ENCODE assay signal across 11 mouse cellular contexts in the genomic region with DNA sequence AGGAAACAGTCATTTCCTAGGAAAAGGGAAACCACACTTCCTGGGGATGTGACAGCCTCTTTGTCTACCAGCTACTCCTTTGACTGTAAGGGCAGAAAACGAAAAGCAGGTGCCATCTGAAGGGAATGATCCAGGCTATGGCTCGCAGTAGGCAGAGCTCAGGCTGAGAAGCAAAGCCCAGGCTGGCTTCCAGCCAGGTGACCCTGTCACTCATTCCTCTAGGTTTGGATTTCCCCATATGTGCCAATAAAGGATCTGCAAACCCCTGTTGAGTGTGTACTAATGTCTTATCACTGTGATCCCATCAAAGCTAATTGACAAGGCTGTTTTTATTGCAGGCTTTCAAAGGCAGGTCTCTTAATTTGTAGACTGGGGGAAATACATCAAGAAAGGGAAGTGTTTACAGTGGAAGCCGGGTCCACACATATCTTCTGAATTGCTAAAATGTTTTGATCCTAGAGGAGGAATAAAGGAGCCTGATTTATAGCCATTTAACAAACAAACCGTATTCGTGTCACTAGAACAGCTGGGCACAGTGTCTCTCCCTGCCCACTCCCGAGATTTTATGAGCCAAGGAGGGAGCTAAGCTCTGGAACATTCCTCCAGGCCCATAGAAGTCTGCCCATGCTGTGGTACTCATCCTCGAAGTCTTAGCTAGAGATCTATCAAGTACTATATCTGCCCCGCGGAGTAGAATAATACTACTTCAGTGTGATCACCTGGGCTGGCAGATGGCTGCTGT.
A peak's percentile ranks its signal among the peaks of the same experiment; 100 is the strongest.
DNase-seq lines count a peak whose midpoint lies in the region; ATAC-seq and TF ChIP-seq lines count a peak whose summit lies in the region.
"Had no signal": no experiment of that assay in that cellular context is flagged by ENCODE, and none has a peak within 500 bp of the region (broad histone marks: within the 10 kb centered on the region; RNA-seq: fewer than 3 reads in every experiment).

No protein-coding gene starts in this region.

- ATAC-seq in lung, embryonic 14.5 days (ENCODE audit: insufficient read depth), result no peak
- peak; percentile 47 for ATAC-seq in forebrain, embryonic 16.5 days
- ATAC-seq in neural tube, embryonic 14.5 days (ENCODE audit: low read depth), result peak; percentile 50; the same call in 1 of the 2 replicates
- ATAC-seq: lung, postnatal 0 days; midbrain, embryonic 15.5 days had no signal

- WGBS in lung, embryonic 14.5 days, result 44% methylated on average over 9 of the region's 9 CpGs
- 30% methylated on average over 9 of the region's 9 CpGs for WGBS in forebrain, embryonic 16.5 days
- WGBS in neural tube, embryonic 14.5 days, result 30% methylated on average over 9 of the region's 9 CpGs
- WGBS in lung, adult 2 months, result 55% methylated on average over 9 of the region's 9 CpGs

- H3K27me3 ChIP-seq in lung, embryonic 14.5 days (ENCODE audit: insufficient read depth, low read length), result no peaks in the 10 kb centered on the region
- H3K27me3 ChIP-seq in forebrain, embryonic 16.5 days (replicated peaks; ENCODE audit: control insufficient read depth, insufficient read depth, low read length), result no peaks in the 10 kb centered on the region
- H3K27me3 ChIP-seq in neural tube, embryonic 14.5 days (ENCODE audit: control insufficient read depth, insufficient read depth, low read length), result no peaks in the 10 kb centered on the region
- H3K27me3 ChIP-seq: midbrain, embryonic 15.5 days had no signal

- no peak for TF ChIP-seq CTCF in lung, embryonic 14.5 days (IDR thresholded peaks at IDR 0.05; ENCODE audit: low read depth)
- TF ChIP-seq CTCF in lung, adult 2 months (IDR thresholded peaks at IDR 0.05; ENCODE audit: insufficient read depth, low read length), result no peak

- intact Hi-C loops in gastrocnemius, postnatal 14 days (cut with DNase I; ENCODE audit: low total_unique reads), result no loop called here

- H3K4me2 ChIP-seq in lung, embryonic 14.5 days, result no peak overlapping the region
- H3K4me2 ChIP-seq in forebrain, embryonic 16.5 days (ENCODE audit: low read length), result no peak overlapping the region
- no peak overlapping the region for H3K4me2 ChIP-seq in neural tube, embryonic 14.5 days (ENCODE audit: low read depth, low read length)
- H3K4me2 ChIP-seq: midbrain, embryonic 15.5 days had no signal

- no peaks in the 10 kb centered on the region for H3K36me3 ChIP-seq in lung, embryonic 14.5 days (ENCODE audit: insufficient read depth)
- no peaks in the 10 kb centered on the region for H3K36me3 ChIP-seq in forebrain, embryonic 16.5 days (ENCODE audit: control insufficient read depth, insufficient read depth)
- no peaks in the 10 kb centered on the region for H3K36me3 ChIP-seq in neural tube, embryonic 14.5 days (ENCODE audit: control insufficient read depth, insufficient read depth, low read length)
- H3K36me3 ChIP-seq: midbrain, embryonic 15.5 days had no signal

- TF ChIP-seq POLR2A in lung, adult 2 months (IDR thresholded peaks at IDR 0.05; ENCODE audit: borderline replicate concordance, extremely low read depth, low read depth, low read length), result no peak

- no peak overlapping the region for H3K4me3 ChIP-seq in lung, embryonic 14.5 days (ENCODE audit: low read depth, low read length)
- no peak overlapping the region for H3K4me3 ChIP-seq in forebrain, embryonic 16.5 days (replicated peaks; ENCODE audit: low read length)
- no peak overlapping the region for H3K4me3 ChIP-seq in neural tube, embryonic 14.5 days (ENCODE audit: low read depth, low read length)
- H3K4me3 ChIP-seq in lung, adult 2 months (replicated peaks; ENCODE audit: extremely low read depth, low read depth, low read length), result no peak overlapping the region
- H3K4me3 ChIP-seq: midbrain, embryonic 15.5 days had no signal

- DNase-seq in gastrocnemius, postnatal 14 days, result peak; percentile 12
- DNase-seq in gastrocnemius, adult 8-10 months (ENCODE audit: low spot score in 2 of 2), result no peak
- peak; percentile 22 for DNase-seq in lung, embryonic 14.5 days
- DNase-seq in lung, postnatal 36 days, result no peak
- DNase-seq in lung, adult 2 months, result no peak
- DNase-seq: cerebellum, adult 9-10 months; gastrocnemius, postnatal 36 days had no signal

- H3K9ac ChIP-seq in lung, embryonic 14.5 days, result no peak overlapping the region
- H3K9ac ChIP-seq in forebrain, embryonic 16.5 days (replicated peaks; ENCODE audit: low read depth, low read length), result no peak overlapping the region
- H3K9ac ChIP-seq in neural tube, embryonic 14.5 days (replicated peaks; ENCODE audit: low read depth, low read length), result no peak overlapping the region
- H3K9ac ChIP-seq: midbrain, embryonic 15.5 days had no signal

- no peaks in the 10 kb centered on the region for H3K4me1 ChIP-seq in lung, embryonic 14.5 days (ENCODE audit: insufficient read depth)
- H3K4me1 ChIP-seq in forebrain, embryonic 16.5 days (replicated peaks; ENCODE audit: control insufficient read depth, insufficient read depth, low read length), result peaks cover 21% of the 10 kb centered on the region
- peaks cover 14% of the 10 kb centered on the region; the same call in 1 of the 2 replicates for H3K4me1 ChIP-seq in neural tube, embryonic 14.5 days (ENCODE audit: control insufficient read depth, insufficient read depth, low read length)
- no peaks in the 10 kb centered on the region; the same call in 1 of the 2 replicates for H3K4me1 ChIP-seq in lung, adult 2 months (ENCODE audit: control insufficient read depth, insufficient read depth, low read length)

- no peak overlapping the region for H3K27ac ChIP-seq in lung, embryonic 14.5 days (ENCODE audit: low read depth)
- H3K27ac ChIP-seq in forebrain, embryonic 16.5 days (ENCODE audit: low read length), result peak overlapping the region; percentile 26; the same call in 1 of the 2 replicates
- no peak overlapping the region; the same call in 1 of the 2 replicates for H3K27ac ChIP-seq in neural tube, embryonic 14.5 days (ENCODE audit: low read depth, low read length)
- H3K27ac ChIP-seq: midbrain, embryonic 15.5 days had no signal

- H3K9me3 ChIP-seq in lung, embryonic 14.5 days (ENCODE audit: low read depth, low read length), result no peaks in the 10 kb centered on the region
- no peaks in the 10 kb centered on the region for H3K9me3 ChIP-seq in forebrain, embryonic 16.5 days (ENCODE audit: control insufficient read depth, low read length)
- H3K9me3 ChIP-seq in neural tube, embryonic 14.5 days (ENCODE audit: control insufficient read depth, low read length), result no peaks in the 10 kb centered on the region
- H3K9me3 ChIP-seq: midbrain, embryonic 15.5 days had no signal

Comparison
In these comparisons a context has a peak if more than half of its experiments do, and no peak if none do; other contexts are left out.
1. DNase-seq: peak in gastrocnemius, postnatal 14 days (single experiment) and lung, embryonic 14.5 days (single experiment); none in gastrocnemius, adult 8-10 months (0 of 2), lung, postnatal 36 days (single experiment) and lung, adult 2 months (single experiment).